Mouse (Mus musculus) cerebellum, adult 11-12 months (tissue): ENCODE data around the gene Ephb3.

Experiments used
- DNase-seq: peaks from one replicate; pipeline ENCODE4 v3.0.0; 2022

The Ephb3 gene

GRCm38 (mm10) chr16:21247871-21248712, 43.5 kb downstream of the Ephb3 start:
- peak; percentile 47 for DNase-seq

DNA sequence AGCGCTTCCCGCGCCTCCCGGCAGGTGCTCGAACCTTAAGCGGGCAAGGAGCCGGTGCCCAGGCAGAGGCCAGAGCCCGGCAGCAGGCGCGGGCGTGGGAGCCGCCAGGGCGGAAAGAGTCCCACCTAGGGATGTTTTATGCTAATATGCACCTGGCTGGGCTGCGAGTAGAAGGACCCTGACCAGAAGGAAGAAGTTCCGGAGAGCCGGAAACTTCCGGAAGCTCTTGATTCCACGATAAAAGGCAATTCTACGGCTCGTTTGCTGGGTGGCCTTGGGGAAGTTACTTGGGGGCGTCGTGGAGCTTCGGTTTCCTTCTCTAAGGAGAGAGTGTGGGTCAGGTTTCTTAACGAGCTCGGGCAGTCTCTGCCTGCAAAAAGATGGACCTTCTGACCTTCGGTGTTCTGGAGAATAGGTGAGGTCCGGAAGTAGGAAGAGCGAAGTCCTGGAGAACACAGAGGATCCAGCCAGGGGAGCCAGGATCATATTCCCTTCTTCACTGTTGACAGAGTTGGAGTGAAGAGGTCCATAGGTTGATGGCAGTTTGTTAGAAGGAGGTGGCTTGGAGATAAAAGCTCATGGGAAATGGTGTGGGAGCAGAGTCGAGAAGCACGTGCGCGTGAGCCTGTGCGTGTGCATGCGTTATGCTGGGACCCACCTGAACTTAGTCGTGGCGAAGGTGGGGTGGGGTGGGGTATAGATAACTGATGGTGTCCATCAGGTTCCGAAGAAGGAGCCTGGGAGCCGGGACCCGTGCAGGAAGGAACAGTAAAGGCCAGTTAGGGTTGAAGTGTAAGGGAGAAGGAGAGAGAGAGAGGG, 44.4 kb downstream of the Ephb3 start:
- no peak for DNase-seq

- no peak for DNase-seq
Observed at GRCm38 (mm10) chr16:21252401-21252955, 47.9 kb downstream of the Ephb3 start.

- no peak for DNase-seq
Observed at GRCm38 (mm10) chr16:21255574-21256304, 51.2 kb downstream of the Ephb3 start.

DNA sequence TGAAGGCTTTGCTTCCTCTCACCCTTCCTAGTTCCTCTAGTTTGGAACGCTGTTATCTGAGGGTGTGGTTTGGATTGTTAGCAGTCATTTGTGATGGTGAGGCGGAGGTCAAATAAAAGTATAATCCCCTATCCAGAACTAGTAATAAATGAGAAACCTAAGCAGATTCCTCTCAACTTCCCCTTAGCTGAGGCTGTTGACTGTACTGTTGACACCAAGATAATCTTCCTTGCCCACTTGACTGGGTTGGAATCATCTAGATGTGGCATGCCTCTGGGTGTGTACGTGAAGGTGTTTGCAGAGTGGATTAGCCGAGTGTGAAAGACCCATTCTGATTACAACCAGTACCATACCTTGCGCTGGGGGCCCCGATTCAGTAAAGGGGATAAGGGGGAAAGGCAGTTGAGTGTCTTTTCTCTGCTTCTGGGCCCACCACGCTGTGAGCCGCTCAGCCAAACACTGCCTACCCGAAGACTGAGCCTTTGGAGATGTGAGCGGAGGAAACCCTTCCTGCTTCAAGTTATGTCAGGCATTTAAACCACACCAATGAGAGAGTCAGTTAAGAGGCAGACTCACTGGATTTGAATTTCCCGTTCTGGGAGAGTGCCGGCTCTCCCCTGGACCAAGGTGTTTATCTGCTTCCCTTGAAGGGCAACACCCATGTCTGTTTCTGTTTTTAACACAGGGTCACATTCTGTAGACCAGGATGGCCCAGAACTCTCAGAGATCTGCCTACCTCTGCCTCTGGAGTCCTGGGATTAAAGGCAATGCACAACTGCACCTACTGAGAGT, 52.2 kb downstream of the Ephb3 start:
- no peak for DNase-seq

DNA sequence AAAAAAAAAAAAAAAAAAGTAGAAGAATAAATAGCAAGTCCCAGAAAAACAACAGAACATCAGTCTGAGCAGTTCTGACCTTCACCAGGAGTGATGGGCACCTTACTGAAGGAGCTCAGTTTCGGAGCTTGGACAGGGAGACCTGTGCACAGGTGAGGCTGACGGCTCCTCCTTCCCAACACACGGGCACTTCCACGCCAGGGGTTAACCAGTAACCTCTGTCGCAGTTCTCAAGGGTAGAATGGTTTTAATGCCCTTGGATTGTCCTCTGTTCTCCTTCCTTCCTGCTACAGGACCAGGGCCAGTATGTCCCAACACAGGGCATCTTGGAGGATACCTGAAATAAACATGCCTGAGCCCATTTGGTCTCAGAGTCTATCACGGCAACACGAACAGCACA, 60.9 kb downstream of the Ephb3 start:
- DNase-seq: no peak

GRCm38 (mm10) chr16:21269775-21270174, 65.2 kb downstream of the Ephb3 start:
- no peak for DNase-seq

GRCm38 (mm10) chr16:21271773-21272247, 67.3 kb downstream of the Ephb3 start:
- DNase-seq: no peak

DNA sequence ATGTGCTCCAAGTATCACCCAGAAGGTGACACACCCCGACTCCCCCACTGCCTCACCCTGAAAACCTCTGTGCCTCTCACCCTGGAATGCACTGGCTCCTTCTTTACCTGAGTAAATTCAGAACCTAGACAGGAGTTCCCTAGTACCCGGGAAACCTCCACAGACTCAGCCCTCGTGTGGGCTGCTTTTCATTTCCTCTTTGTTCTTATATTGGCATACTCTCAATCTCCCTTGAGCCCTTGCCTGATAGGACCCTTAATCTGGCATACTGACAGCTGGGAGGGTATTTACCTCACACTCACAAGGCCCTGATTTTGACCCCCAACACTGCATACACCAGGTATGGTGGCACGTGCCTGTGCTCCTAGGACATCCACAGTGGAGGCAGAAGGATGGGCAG, 68.2 kb downstream of the Ephb3 start:
- no peak for DNase-seq
